Mouse (Mus musculus) hindbrain, embryonic 13.5 days (tissue): Measurements from ENCODE around the gene Setd2. TPM values are rescaled to one million over a fixed set of nuclear protein-coding genes. Genes with fewer than 3 reads are reported as not detected.

Experiments
- ATAC-seq: fragments of 200-750 bp; cut with Nextera tagmentation; 2 replicates; pipeline ENCODE4 v1.8.0; 2017; ENCODE audit warnings: moderate TSS enrichment; ENCODE audit not compliant: low FRiP score
- H3K27ac ChIP-seq: fragments of 300-500 bp; sonication (generic); 2 replicates; pipeline ENCODE4 v1.5.1; 2015; ENCODE audit warnings: inconsistent platforms, mild to moderate bottlenecking, moderate library complexity
- H3K27me3 ChIP-seq: fragments of 300-500 bp; sonication (generic); 2 replicates; pipeline ENCODE4 v1.6.1; 2015; ENCODE audit warnings: mild to moderate bottlenecking, inconsistent platforms
- H3K36me3 ChIP-seq: fragments of 300-500 bp; sonication (generic); 2 replicates; pipeline ENCODE4 v1.6.1; 2015; ENCODE audit warnings: mild to moderate bottlenecking, inconsistent platforms
- H3K4me1 ChIP-seq: fragments of 300-500 bp; sonication (generic); replicated peaks from 2 replicates; pipeline ENCODE4 v1.6.1; 2015; ENCODE audit warnings: inconsistent platforms
- H3K4me2 ChIP-seq: fragments of 300-500 bp; sonication (generic); 2 replicates; pipeline ENCODE4 v1.6.1; 2015; ENCODE audit warnings: inconsistent platforms, mild to moderate bottlenecking, moderate library complexity
- H3K4me3 ChIP-seq: fragments of 300-500 bp; sonication (generic); 2 replicates; pipeline ENCODE4 v1.5.1; 2015; ENCODE audit warnings: mild to moderate bottlenecking, inconsistent platforms
- H3K9ac ChIP-seq: fragments of 300-500 bp; sonication (generic); 2 replicates; pipeline ENCODE4 v1.6.1; 2015; ENCODE audit warnings: mild to moderate bottlenecking, inconsistent platforms
- H3K9me3 ChIP-seq: fragments of 300-500 bp; sonication (generic); 2 replicates; pipeline ENCODE4 v1.6.1; 2016; ENCODE audit warnings: inconsistent platforms
- WGBS: fragments of 180-500 bp; shearing (Covaris S2); methylation state at CpG from one replicate; pipeline ENCODE4 v1.1.7; 2015; 5-methylcytosine and 5-hydroxymethylcytosine counted together
- polyA plus RNA-seq: library from polyadenylated mRNA; unstranded; fragments of >200 nt; fragmentation: Nextera tagmentation; extraction: Ambion mirVana; gene quantifications from 2 replicates; pipeline ENCODE4 v1.2.1, GENCODE M21; 2015

The Setd2 gene
- polyA plus RNA-seq, 1 experiment from 2014 or later = 37.9 TPM

DNA sequence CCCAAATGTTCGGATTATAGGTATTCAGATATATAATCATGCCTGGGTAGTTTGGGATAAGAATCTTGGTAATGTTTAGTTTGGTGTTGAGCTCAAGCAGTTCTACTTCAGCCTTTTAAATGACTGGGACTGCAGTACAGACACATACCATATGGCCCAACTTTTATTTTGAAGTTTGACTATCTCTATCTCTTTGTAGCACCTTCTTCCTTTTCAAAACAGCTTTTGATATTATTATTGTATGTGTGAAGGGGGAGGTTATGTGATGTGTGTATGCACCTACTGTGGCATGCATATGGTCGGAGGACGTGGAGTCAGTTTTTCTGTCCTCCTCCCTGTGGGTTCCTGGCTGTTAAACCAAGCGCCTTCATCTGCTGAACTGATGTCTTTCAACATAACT lies 9.6 kb downstream of the Setd2 start:
- no peak overlapping the region for H3K9ac ChIP-seq
- H3K4me2 ChIP-seq = no peak overlapping the region
- H3K27me3 ChIP-seq = no peaks in the 10 kb centered on the region
- no peaks in the 10 kb centered on the region for H3K9me3 ChIP-seq
- no peak for ATAC-seq
- no peaks in the 10 kb centered on the region; the same call in 1 of the 2 replicates for H3K36me3 ChIP-seq
- H3K4me3 ChIP-seq = no peak overlapping the region
- 92% methylated on average over 4 of the region's 4 CpGs for WGBS
- H3K4me1 ChIP-seq = peaks cover 2% of the 10 kb centered on the region; the same call in 1 of the 2 replicates
- no peak overlapping the region for H3K27ac ChIP-seq

DNA sequence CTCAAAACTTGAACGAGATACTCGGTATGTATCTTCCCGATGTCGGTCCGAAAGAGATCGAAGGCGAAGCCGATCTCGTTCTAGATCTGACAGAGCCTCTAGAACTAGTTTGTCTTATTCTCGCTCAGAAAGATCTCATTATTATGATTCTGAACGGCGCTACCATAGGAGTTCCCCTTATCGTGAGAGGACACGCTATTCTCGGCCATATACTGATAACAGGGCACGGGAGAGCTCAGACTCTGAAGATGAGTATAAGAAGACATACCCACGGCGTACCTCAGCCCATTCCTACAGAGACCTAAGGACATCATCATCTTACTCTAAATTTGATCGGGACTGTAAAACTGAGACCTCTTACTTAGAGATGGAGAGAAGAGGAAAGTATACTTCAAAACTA lies 15.9 kb downstream of the Setd2 start:
- Histone ChIP-seq H3K9ac (no peak overlapping the region), H3K4me2 (no peak overlapping the region), H3K27ac (no peak overlapping the region), H3K36me3 (peaks cover 57% of the 10 kb centered on the region), H3K4me1 (no peaks in the 10 kb centered on the region; the same call in 1 of the 2 replicates), H3K9me3 (no peaks in the 10 kb centered on the region), H3K27me3 (no peaks in the 10 kb centered on the region), H3K4me3 (no peak overlapping the region)
- no peak for ATAC-seq
- 98% methylated on average over 19 of the region's 19 CpGs for WGBS

DNA sequence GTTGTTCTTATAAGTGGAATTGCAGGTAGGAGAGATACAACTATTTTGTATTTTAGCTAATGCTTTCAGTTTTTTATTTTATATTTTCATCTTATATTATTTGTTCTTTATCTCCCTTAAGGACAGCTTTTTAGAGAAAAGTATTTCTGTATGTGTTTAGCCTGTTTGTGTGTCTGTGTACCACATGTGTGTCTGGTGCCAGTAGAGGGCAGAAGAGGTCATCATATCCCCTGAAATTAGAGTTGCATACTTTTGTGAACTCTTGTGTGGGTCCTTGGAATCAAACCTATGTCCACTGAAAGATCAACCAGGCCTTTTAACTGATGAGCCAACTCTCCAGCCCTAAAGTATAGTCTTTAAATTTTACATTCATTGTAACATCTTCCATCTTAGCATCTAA lies 35.9 kb downstream of the Setd2 start:
- Histone ChIP-seq H3K9ac (no peak overlapping the region), H3K27me3 (no peaks in the 10 kb centered on the region), H3K27ac (no peak overlapping the region), H3K9me3 (no peaks in the 10 kb centered on the region), H3K36me3 (peaks cover 61% of the 10 kb centered on the region), H3K4me2 (no peak overlapping the region), H3K4me1 (no peaks in the 10 kb centered on the region), H3K4me3 (no peak overlapping the region)
- ATAC-seq = no peak

DNA sequence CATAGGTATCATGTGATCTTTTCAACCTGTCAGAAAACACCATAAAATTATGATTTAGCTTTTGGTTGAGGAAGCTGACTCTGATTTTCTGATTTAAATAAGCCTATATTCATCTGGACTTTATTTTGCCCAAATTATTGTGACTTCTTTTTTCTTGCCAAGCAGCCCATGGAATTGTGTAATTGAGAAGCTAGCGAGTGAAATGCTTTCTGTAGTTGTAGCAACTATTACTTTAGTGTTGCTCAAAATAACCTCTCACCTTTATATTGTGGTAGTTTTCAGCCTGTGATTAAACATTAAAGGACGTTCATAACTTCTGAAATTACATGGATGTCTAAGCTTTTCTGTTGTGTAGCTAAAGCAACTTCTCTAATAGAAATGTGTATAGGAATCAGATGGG lies 49.8 kb downstream of the Setd2 start:
- 88% methylated on average over 2 of the region's 2 CpGs for WGBS
- Histone ChIP-seq H3K27ac (no peak overlapping the region), H3K27me3 (no peaks in the 10 kb centered on the region), H3K4me2 (no peak overlapping the region), H3K4me3 (no peak overlapping the region), H3K9ac (no peak overlapping the region), H3K9me3 (no peaks in the 10 kb centered on the region), H3K36me3 (peaks cover 18% of the 10 kb centered on the region), H3K4me1 (no peaks in the 10 kb centered on the region)
- ATAC-seq = no peak

DNA sequence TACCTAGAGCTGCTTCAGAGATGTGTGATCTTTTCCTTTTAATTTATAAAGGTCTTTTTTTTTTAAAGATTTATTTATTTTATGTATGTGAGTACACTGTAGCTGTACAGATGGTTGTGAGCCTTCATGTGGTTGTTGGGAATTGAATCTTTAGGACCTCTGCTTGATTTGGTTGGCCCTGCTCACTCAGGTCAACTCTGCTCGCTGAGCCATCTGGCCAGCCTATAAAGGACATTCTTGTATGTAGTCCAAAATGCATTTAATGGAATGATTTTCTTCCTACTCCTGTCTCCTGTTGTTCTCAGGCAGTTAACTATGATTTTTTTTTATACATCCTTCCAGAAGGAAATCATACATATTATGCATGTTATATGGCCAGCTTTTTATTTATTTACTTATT lies 51.1 kb downstream of the Setd2 start:
- no peak overlapping the region for H3K4me3 ChIP-seq
- no peak overlapping the region for H3K9ac ChIP-seq
- no peak overlapping the region for H3K27ac ChIP-seq
- no peak for ATAC-seq
- WGBS = 94% methylated on average over 1 of the region's 1 CpGs
- no peaks in the 10 kb centered on the region for H3K9me3 ChIP-seq
- H3K36me3 ChIP-seq = peaks cover 13% of the 10 kb centered on the region
- no peak overlapping the region for H3K4me2 ChIP-seq
- H3K27me3 ChIP-seq = no peaks in the 10 kb centered on the region
- H3K4me1 ChIP-seq = no peaks in the 10 kb centered on the region

DNA sequence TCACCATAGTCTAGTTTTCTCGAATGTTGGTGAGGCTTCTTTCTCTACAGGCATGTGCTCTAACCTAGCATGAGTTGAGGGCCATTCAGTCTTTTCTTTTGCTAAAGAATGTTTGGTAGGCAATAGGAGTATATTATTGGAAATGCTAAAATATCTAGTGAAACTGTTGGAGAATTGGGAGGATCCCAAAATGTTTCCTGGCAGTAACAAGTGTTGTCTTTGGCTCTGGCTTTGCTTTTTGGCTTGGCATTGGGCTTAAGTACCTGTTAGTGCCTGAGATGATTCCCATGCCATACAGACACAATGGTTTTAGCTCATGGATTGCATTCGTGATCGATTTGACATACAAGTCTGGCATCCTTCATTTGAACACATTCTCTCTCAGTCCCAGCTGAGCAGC lies 79.1 kb downstream of the Setd2 start:
- no peak overlapping the region for H3K27ac ChIP-seq
- H3K4me3 ChIP-seq = no peak overlapping the region
- H3K27me3 ChIP-seq = no peaks in the 10 kb centered on the region
- ATAC-seq = no peak
- no peak overlapping the region for H3K9ac ChIP-seq
- no peak overlapping the region for H3K4me2 ChIP-seq
- no peaks in the 10 kb centered on the region for H3K4me1 ChIP-seq
- H3K9me3 ChIP-seq = no peaks in the 10 kb centered on the region
- 88% methylated on average over 3 of the region's 3 CpGs for WGBS
- peaks cover 48% of the 10 kb centered on the region for H3K36me3 ChIP-seq

DNA sequence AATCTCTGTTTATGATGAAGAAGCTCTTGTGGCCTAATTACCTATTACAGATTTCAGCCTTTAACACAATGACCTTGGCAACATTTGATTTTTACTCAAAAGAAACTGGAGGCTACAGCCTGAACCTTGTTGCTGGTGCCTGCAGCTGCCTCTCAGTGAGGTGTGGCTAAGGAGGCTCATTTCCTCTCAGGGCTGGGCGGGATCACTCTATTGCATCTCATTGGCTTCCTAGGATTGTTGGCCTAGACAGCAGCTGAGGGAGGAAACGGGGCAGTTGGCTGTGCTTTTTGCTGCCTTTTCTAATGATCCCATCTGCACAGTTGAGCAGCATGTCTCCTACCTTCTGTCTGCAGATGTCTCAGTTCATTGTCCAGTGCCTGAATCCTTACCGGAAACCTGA lies 84.7 kb downstream of the Setd2 start:
- Histone ChIP-seq H3K27ac (no peak overlapping the region), H3K9me3 (no peaks in the 10 kb centered on the region), H3K9ac (no peak overlapping the region), H3K4me3 (no peak overlapping the region), H3K27me3 (no peaks in the 10 kb centered on the region), H3K4me2 (no peak overlapping the region), H3K36me3 (peaks cover 76% of the 10 kb centered on the region), H3K4me1 (no peaks in the 10 kb centered on the region; the same call in 1 of the 2 replicates)
- ATAC-seq = no peak
- WGBS = 85% methylated on average over 3 of the region's 3 CpGs

DNA sequence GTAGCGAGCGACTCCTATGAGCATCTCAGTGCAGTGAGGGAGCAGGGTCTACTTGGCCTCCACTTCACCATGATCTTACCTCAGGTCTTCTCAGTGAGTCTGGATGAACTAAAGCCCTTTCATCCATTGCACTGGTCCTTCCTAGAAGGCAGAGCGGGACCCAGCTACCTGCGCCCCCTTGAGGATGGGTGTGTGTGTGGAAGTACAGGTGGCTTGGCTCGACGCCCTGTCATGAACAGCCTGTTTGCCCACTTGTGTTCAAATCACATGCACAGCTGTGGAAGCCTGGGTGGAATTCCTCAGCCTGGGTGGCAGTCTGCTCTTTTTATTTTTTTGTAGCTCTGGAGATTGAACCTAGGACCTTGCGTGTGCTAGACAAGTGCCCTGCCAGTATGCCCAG lies 87.8 kb downstream of the Setd2 start:
- Histone ChIP-seq H3K4me2 (no peak overlapping the region), H3K36me3 (peaks cover 67% of the 10 kb centered on the region), H3K27me3 (no peaks in the 10 kb centered on the region), H3K4me3 (no peak overlapping the region), H3K9ac (no peak overlapping the region), H3K27ac (no peak overlapping the region), H3K4me1 (peaks cover 23% of the 10 kb centered on the region), H3K9me3 (no peaks in the 10 kb centered on the region)
- no peak for ATAC-seq
- WGBS = 92% methylated on average over 7 of the region's 7 CpGs

DNA sequence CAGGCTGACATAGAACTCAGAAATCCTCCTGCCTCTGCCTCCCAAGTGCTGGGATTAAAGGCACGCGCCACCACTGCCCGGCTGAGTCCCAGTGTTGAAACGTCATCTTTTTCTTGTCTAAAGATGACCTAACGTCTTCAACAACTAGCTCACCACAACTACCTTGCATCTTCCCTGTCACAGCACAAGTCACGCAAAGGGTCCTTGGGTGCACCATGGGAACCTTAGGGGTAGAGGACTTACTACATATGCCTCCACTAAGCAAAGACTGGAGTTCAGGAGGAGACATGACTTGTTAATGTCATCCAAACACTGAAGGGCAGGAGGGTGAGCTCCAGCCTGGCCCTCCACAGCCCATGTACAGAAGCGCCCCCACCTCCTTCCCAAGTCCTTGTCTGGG lies 88.3 kb downstream of the Setd2 start:
- Histone ChIP-seq H3K9me3 (no peaks in the 10 kb centered on the region), H3K27ac (no peak overlapping the region), H3K27me3 (no peaks in the 10 kb centered on the region), H3K9ac (no peak overlapping the region), H3K36me3 (peaks cover 62% of the 10 kb centered on the region), H3K4me1 (peaks cover 28% of the 10 kb centered on the region), H3K4me3 (no peak overlapping the region), H3K4me2 (no peak overlapping the region)
- ATAC-seq = no peak
- WGBS = 95% methylated on average over 7 of the region's 7 CpGs

DNA sequence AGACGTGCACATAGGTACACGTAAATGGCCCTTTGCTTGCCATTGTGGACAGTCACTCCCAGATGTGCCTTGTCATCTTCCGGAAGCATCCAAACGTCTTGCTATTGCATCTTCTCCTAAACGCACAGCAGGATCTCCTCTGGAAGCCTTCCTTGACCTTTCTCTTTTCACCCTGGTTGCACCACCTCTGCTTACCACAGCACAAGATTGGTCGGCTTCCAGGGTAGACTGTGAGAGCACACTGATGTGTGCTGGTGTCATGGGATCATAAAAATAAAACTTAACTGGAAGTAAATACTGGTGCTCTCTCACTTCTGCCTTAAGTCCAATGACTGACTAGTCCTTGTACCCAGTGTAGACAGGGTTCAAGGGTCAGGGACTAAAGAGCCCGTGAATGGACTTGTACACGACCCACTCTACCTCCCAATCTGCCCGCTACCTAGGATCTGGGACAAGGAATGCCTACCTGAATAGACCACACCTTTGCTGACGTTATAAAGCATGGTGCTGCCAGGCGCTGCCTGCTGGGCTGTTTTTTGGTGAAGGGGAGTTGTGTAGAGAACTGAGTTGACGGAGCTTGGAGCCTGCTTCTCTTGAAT lies 90.3 kb downstream of the Setd2 start:
- Histone ChIP-seq H3K9me3 (no peaks in the 10 kb centered on the region), H3K4me3 (no peak overlapping the region), H3K27me3 (0 out of 2 replicates have a peak, but pooled peaks cover 5% of the 10 kb centered on the region), H3K36me3 (peaks cover 52% of the 10 kb centered on the region), H3K4me2 (peak overlapping the region; percentile 97; the same call in 1 of the 2 replicates), H3K27ac (no peak overlapping the region), H3K9ac (peak overlapping the region; percentile 81; the same call in 1 of the 2 replicates), H3K4me1 (peaks cover 29% of the 10 kb centered on the region)
- 87% methylated on average over 12 of the region's 12 CpGs for WGBS
- no peak for ATAC-seq

DNA sequence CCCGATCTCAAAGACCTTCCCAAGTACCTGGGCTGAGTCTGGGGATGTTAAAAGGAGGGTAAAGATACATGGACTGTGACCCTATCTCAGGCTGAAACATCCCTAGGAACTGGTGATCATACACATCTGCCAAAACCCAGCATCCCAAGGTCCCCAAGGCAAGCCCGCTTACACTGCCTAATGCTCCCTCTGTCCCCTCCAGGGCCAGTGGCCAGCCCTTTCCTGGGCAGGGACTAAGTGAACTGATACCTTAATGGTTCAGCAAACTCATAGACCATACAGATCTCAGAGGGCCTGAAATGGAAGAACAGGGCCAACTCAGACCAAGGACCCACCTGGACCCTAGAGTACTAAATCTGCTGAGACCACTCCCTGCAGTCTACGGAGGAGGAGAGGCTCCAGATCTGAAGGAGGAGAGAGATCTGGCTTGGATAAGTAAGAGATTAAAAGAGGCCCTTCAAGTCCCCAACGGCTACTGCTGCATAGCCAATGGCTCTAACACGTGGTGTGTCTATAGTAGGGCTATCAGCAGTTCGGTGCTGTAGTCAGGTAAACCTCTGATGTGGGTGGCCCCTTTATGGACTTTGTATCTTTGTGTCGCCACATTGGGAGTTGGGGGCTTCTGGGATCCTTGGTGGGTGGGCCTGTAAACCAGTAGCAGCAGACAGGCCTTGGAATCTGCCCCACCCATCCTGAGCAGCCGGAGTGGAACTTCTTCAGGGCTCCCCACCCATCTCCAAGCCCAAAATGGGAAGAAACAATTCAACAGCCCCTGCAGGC lies 91.2 kb downstream of the Setd2 start:
- Histone ChIP-seq H3K36me3 (peaks cover 49% of the 10 kb centered on the region), H3K4me1 (peaks cover 29% of the 10 kb centered on the region), H3K9me3 (no peaks in the 10 kb centered on the region), H3K27me3 (0 out of 2 replicates have a peak, but pooled peaks cover 5% of the 10 kb centered on the region), H3K9ac (peak overlapping the region; percentile 81), H3K4me2 (peak overlapping the region; percentile 97), H3K4me3 (peak overlapping the region; percentile 54), H3K27ac (peak overlapping the region; percentile 92)
- ATAC-seq = no peak
- WGBS = 50% methylated on average over 8 of the region's 8 CpGs

DNA sequence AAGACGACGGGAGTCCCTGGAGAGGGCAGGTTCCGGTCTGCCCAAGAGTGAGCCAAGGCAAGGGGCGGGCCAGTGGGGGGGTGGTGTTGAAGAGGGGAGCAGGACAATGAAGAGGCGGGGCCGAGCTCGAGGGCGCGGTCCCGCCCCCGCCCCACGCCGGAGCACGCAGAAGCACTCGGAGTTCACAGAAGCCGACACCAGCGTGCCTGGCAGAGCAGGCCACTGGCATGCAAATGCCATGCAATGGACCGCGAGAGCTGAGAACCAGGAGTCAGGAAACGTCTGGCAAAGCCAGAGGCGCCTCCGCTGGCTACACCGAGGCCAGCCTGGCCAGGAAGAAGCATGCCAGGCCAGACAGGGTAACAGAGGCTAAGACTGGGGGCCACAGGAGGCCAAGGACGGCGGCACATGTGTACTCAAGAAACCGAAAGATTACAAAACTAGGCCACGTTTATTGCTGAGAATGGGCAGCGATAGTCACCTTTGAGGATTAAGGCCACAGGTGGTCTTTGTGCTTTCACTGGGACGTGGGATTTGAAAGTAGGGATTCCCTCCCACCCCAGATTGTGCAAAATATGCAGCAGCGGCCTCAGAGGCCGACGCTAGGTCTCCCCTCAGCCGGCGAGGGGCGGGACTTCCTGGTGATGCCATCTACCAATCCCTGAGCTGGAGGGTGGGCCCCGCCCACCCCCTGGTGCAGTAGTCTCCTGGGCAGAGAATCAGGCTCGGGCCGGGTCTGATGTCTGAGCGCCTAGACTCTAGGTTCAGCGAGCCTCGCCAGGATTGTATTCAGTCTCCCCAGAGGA lies 92.2 kb downstream of the Setd2 start, which contains the start of gene Nradd:
TSS of gene Nradd (minus strand) at position 92 of the 806 bp plus-strand sequence.
- WGBS = under 1% methylated on average over 41 of the region's 41 CpGs

More for the DNA sequence above, 92.2 kb downstream of the Setd2 start, which contains the start of gene Nradd:
- H3K9me3 ChIP-seq = no peaks in the 10 kb centered on the region
- peak within 1 kb of the TSS; percentile 54 for H3K4me3 ChIP-seq
- peak within 1 kb of the TSS; percentile 81 for H3K9ac ChIP-seq
- H3K4me1 ChIP-seq = peaks cover 29% of the 10 kb centered on the region
- H3K36me3 ChIP-seq = peaks cover 39% of the 10 kb centered on the region
- H3K27me3 ChIP-seq = 0 out of 2 replicates have a peak, but pooled peaks cover 5% of the 10 kb centered on the region
- peak within 1 kb of the TSS; percentile 97 for H3K4me2 ChIP-seq
- peak; percentile 94 for ATAC-seq
- peak within 1 kb of the TSS; percentile 92 for H3K27ac ChIP-seq
